Mouse (Mus musculus) C2C12 (cell line): Measurements from ENCODE around the gene Apeh.

ENCODE experiments used
- CEBPB ChIP-seq: IDR thresholded peaks from one replicate; pipeline ENCODE4 v1.6.1; 2011; ENCODE audit warnings: low read depth, mild to moderate bottlenecking, control low read depth, moderate library complexity
- CTCF ChIP-seq: IDR thresholded peaks from one replicate; pipeline ENCODE4 v1.5.1; 2011; ENCODE audit not compliant: control insufficient read depth, insufficient read depth, insufficient read length
- FOSL1 ChIP-seq: IDR thresholded peaks from one replicate; pipeline ENCODE4 v1.8.0; 2011; ENCODE audit warnings: mild to moderate bottlenecking, low read length; ENCODE audit not compliant: poor library complexity, insufficient read depth, severe bottlenecking
- MAX ChIP-seq: IDR thresholded peaks from one replicate; pipeline ENCODE4 v1.6.1; 2011; ENCODE audit warnings: mild to moderate bottlenecking, control low read depth
- MYOD1 ChIP-seq: IDR thresholded peaks from one replicate; pipeline ENCODE4 v1.6.1; 2011; ENCODE audit warnings: low read depth; ENCODE audit not compliant: control insufficient read depth, insufficient read length
- MYOG ChIP-seq: IDR thresholded peaks from one replicate; pipeline ENCODE4 v1.6.1; 2011; ENCODE audit not compliant: control insufficient read depth, insufficient read length; ENCODE audit errors: extremely low read depth
- USF1 ChIP-seq: IDR thresholded peaks from one replicate; pipeline ENCODE4 v1.6.1; 2011; ENCODE audit warnings: low read depth, mild to moderate bottlenecking, control low read depth, moderate library complexity

DNA sequence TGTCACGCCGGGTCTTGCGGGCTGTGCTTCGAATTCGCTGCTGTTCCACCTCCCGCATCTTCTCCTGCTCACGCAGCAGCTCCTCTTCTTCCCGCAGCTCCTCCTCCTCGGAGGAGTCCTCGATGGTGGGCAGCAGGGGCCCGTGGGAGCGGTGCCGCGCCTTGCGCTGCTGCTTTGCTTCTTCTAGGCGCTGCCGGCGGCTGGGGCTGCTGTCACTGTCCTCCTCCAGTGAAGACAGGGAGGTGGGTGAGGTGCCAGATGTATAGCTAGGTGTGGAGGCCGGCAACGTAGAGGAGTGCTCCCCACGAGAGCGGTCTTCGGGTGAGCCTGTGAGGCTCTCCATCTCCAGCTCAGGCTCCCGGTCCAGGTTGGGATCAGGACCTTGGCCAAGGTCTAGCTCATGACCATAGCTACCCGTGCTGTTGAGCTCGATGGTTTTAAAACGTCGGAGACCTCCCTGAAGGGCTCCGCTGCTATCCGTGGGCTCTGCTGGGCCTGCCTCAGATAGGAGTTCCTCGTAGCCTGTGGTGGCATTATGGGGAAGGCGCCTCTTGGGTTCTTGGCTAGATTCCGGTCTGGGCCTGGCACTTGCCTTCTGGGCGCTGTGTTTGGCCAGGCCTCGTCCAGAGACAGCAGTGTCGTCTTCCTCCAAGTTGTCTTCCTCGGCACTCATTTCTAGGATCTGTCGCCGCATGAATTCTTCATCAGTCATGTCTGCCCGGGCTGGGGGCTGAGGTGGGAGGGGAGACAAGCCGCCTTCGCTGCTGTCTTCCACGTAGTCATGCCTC is 21.1 kb upstream of the Apeh start:
- TF ChIP-seq CTCF (no peak), MYOG (no peak), FOSL1 (no peak), USF1 (no peak), MYOD1 (no peak), MAX (no peak), CEBPB (no peak)
